Comparison of ENCODE assay signal across 18 mouse cellular contexts in genomic region chr6:115141446-115141845, GRCm38 (mm10). TPM values are rescaled to one million over a fixed set of nuclear protein-coding genes. Genes with fewer than 3 reads are reported as not detected.
"Had no signal": no experiment of that assay in that cellular context is flagged by ENCODE, and none has a peak within 500 bp of the region (broad histone marks: within the 10 kb centered on the region; RNA-seq: fewer than 3 reads in every experiment).

No protein-coding gene starts in this region.

- H3K36me3 ChIP-seq: midbrain, embryonic 10.5 days; midbrain, embryonic 12.5 days; neural tube, embryonic 13.5 days; neural tube, embryonic 15.5 days; stomach, embryonic 15.5 days had no signal

- H3K27me3 ChIP-seq: neural tube, embryonic 15.5 days had no signal

- H3K4me1 ChIP-seq: midbrain, embryonic 10.5 days; stomach, embryonic 15.5 days had no signal

- DNase-seq: lung, adult 18-20 months; lung, embryonic 14.5 days; lung, postnatal 10 days; lung, postnatal 4 days; midbrain, embryonic 14.5 days; right cerebral cortex, postnatal 14 days; thymus, adult 2 months; thymus, postnatal 25 days; thymus, postnatal 4 days had no signal

- H3K9ac ChIP-seq: lung, embryonic 14.5 days; midbrain, embryonic 12.5 days; neural tube, embryonic 13.5 days; neural tube, embryonic 15.5 days; stomach, embryonic 15.5 days had no signal

- H3K9me3 ChIP-seq: midbrain, embryonic 10.5 days; midbrain, embryonic 12.5 days; neural tube, embryonic 15.5 days; stomach, embryonic 15.5 days had no signal

- H3K27ac ChIP-seq: midbrain, embryonic 10.5 days; midbrain, embryonic 12.5 days; neural tube, embryonic 13.5 days; neural tube, embryonic 15.5 days; stomach, embryonic 15.5 days; stomach, postnatal 0 days had no signal

- H3K4me3 ChIP-seq: midbrain, embryonic 10.5 days; midbrain, embryonic 12.5 days; myocyte; neural tube, embryonic 13.5 days; neural tube, embryonic 15.5 days; stomach, embryonic 15.5 days had no signal

RNA-seq across cellular contexts. Expression of gene Syn2, which starts 6.7 kb away (rescaled TPM):
- total RNA-seq: megakaryocyte, adult 5-6 weeks; megakaryocyte-erythroid progenitor cell, adult 5-6 weeks had no signal
